Comparison of ENCODE assay signal across 12 mouse cellular contexts in genomic region chr5:114807468-114807867, GRCm38 (mm10). TPM values are rescaled to one million over a fixed set of nuclear protein-coding genes. Genes with fewer than 3 reads are reported as not detected.
A peak's percentile ranks its signal among the peaks of the same experiment; 100 is the strongest.
DNase-seq lines count a peak whose midpoint lies in the region; ATAC-seq and TF ChIP-seq lines count a peak whose summit lies in the region.
"Had no signal": no experiment of that assay in that cellular context is flagged by ENCODE, and none has a peak within 500 bp of the region (broad histone marks: within the 10 kb centered on the region; RNA-seq: fewer than 3 reads in every experiment).

No protein-coding gene starts in this region.

- H3K36me3 ChIP-seq in heart, embryonic 13.5 days, result peaks cover 56% of the 10 kb centered on the region
- peaks cover 76% of the 10 kb centered on the region for H3K36me3 ChIP-seq in midbrain, embryonic 13.5 days
- peaks cover 98% of the 10 kb centered on the region for H3K36me3 ChIP-seq in midbrain, embryonic 10.5 days
- H3K36me3 ChIP-seq in limb, embryonic 11.5 days (ENCODE audit: control insufficient read depth, insufficient read depth, low read length), result peaks cover 10% of the 10 kb centered on the region; the same call in 1 of the 2 replicates
- H3K36me3 ChIP-seq in stomach, embryonic 14.5 days (ENCODE audit: control insufficient read depth, insufficient read depth, low read length), result peaks cover 31% of the 10 kb centered on the region
- peaks cover 20% of the 10 kb centered on the region for H3K36me3 ChIP-seq in thymus, adult 2 months (ENCODE audit: control insufficient read depth, insufficient read depth, low read length)

- H3K4me1 ChIP-seq in heart, embryonic 13.5 days, result peaks cover 42% of the 10 kb centered on the region
- peaks cover 38% of the 10 kb centered on the region for H3K4me1 ChIP-seq in midbrain, embryonic 13.5 days (replicated peaks)
- peaks cover 26% of the 10 kb centered on the region for H3K4me1 ChIP-seq in midbrain, embryonic 10.5 days
- peaks cover 22% of the 10 kb centered on the region for H3K4me1 ChIP-seq in limb, embryonic 11.5 days (ENCODE audit: control insufficient read depth, insufficient read depth, low read length)
- H3K4me1 ChIP-seq in stomach, embryonic 14.5 days (ENCODE audit: control insufficient read depth, insufficient read depth, low read length), result no peaks in the 10 kb centered on the region
- peaks cover 17% of the 10 kb centered on the region for H3K4me1 ChIP-seq in thymus, adult 2 months (replicated peaks; ENCODE audit: control insufficient read depth, insufficient read depth, low read length)

- 0 out of 2 replicates have a peak overlapping the region, but pooled peaks have one; percentile 3 for H3K4me3 ChIP-seq in heart, embryonic 13.5 days
- H3K4me3 ChIP-seq in midbrain, embryonic 13.5 days (replicated peaks), result no peak overlapping the region
- no peak overlapping the region for H3K4me3 ChIP-seq in midbrain, embryonic 10.5 days
- no peak overlapping the region for H3K4me3 ChIP-seq in limb, embryonic 11.5 days (ENCODE audit: low read depth, low read length)
- H3K4me3 ChIP-seq in stomach, embryonic 14.5 days (ENCODE audit: low read depth, low read length), result no peak overlapping the region
- no peak overlapping the region for H3K4me3 ChIP-seq in thymus, adult 2 months (ENCODE audit: control insufficient read depth, insufficient read depth, low read length)
- H3K4me3 ChIP-seq: neural tube, embryonic 12.5 days had no signal

- H3K27me3 ChIP-seq in heart, embryonic 13.5 days (replicated peaks), result no peaks in the 10 kb centered on the region
- H3K27me3 ChIP-seq in midbrain, embryonic 13.5 days, result no peaks in the 10 kb centered on the region
- H3K27me3 ChIP-seq in midbrain, embryonic 10.5 days (ENCODE audit: low read depth, poor library complexity, severe bottlenecking), result no peaks in the 10 kb centered on the region
- no peaks in the 10 kb centered on the region for H3K27me3 ChIP-seq in limb, embryonic 11.5 days (ENCODE audit: control insufficient read depth, insufficient read depth, low read length)
- no peaks in the 10 kb centered on the region for H3K27me3 ChIP-seq in stomach, embryonic 14.5 days (ENCODE audit: control insufficient read depth, insufficient read depth, low read length)
- no peaks in the 10 kb centered on the region for H3K27me3 ChIP-seq in thymus, adult 2 months (ENCODE audit: control insufficient read depth, insufficient read depth, low read length)
- H3K27me3 ChIP-seq: neural tube, embryonic 12.5 days had no signal

- no peaks in the 10 kb centered on the region for H3K9me3 ChIP-seq in heart, embryonic 13.5 days
- H3K9me3 ChIP-seq in midbrain, embryonic 13.5 days, result no peaks in the 10 kb centered on the region
- H3K9me3 ChIP-seq in midbrain, embryonic 10.5 days (replicated peaks), result no peaks in the 10 kb centered on the region
- H3K9me3 ChIP-seq in limb, embryonic 11.5 days (ENCODE audit: control insufficient read depth, low read length), result no peaks in the 10 kb centered on the region
- H3K9me3 ChIP-seq in stomach, embryonic 14.5 days (ENCODE audit: control insufficient read depth, low read depth, low read length), result no peaks in the 10 kb centered on the region
- H3K9me3 ChIP-seq: neural tube, embryonic 12.5 days had no signal

- 11% methylated on average over 8 of the region's 8 CpGs for WGBS in heart, embryonic 13.5 days
- WGBS in midbrain, embryonic 13.5 days, result 32% methylated on average over 8 of the region's 8 CpGs
- WGBS in midbrain, embryonic 10.5 days, result 37% methylated on average over 8 of the region's 8 CpGs
- 34% methylated on average over 8 of the region's 8 CpGs for WGBS in limb, embryonic 11.5 days
- WGBS in stomach, embryonic 14.5 days, result 36% methylated on average over 8 of the region's 8 CpGs
- 51% methylated on average over 8 of the region's 8 CpGs for WGBS in thymus, adult 2 months

- intact Hi-C loops in heart, postnatal 14 days (cut with DNase I), result no loop called here

- peak overlapping the region; percentile 62 for H3K9ac ChIP-seq in heart, embryonic 13.5 days
- H3K9ac ChIP-seq in midbrain, embryonic 13.5 days (replicated peaks), result no peak overlapping the region
- H3K9ac ChIP-seq in limb, embryonic 11.5 days (ENCODE audit: low read length), result no peak overlapping the region
- no peak overlapping the region for H3K9ac ChIP-seq in stomach, embryonic 14.5 days (replicated peaks; ENCODE audit: low read depth, low read length)
- H3K9ac ChIP-seq: neural tube, embryonic 12.5 days had no signal

- peak overlapping the region; percentile 56 for H3K4me2 ChIP-seq in heart, embryonic 13.5 days
- H3K4me2 ChIP-seq in midbrain, embryonic 13.5 days (replicated peaks), result no peak overlapping the region
- H3K4me2 ChIP-seq in limb, embryonic 11.5 days (ENCODE audit: low read depth, severe bottlenecking), result no peak overlapping the region
- H3K4me2 ChIP-seq in stomach, embryonic 14.5 days (replicated peaks; ENCODE audit: low read depth, low read length), result no peak overlapping the region
- H3K4me2 ChIP-seq: neural tube, embryonic 12.5 days had no signal

- no peak for DNase-seq in heart, postnatal 14 days
- DNase-seq in midbrain, embryonic 10.5 days (ENCODE audit: low spot score), result no peak
- no peak for DNase-seq in limb, embryonic 11.5 days (ENCODE audit: low spot score)
- no peak for DNase-seq in thymus, adult 2 months
- DNase-seq in layer of hippocampus, adult 9-10 months (ENCODE audit: low spot score), result no peak

- TF ChIP-seq CTCF in thymus, adult 2 months (IDR thresholded peaks at IDR 0.05; ENCODE audit: borderline replicate concordance, control insufficient read depth, extremely low read depth, insufficient read depth, low read length, poor library complexity), result no peak

- ATAC-seq in heart, embryonic 13.5 days (ENCODE audit: extremely low read depth, insufficient number of reproducible peaks, low FRiP score, low TSS enrichment), result no peak
- no peak for ATAC-seq in midbrain, embryonic 13.5 days
- no peak for ATAC-seq in limb, embryonic 11.5 days (ENCODE audit: insufficient number of reproducible peaks, low FRiP score, low TSS enrichment, low read depth)
- peak; percentile 54; the same call in 1 of the 2 replicates for ATAC-seq in stomach, embryonic 14.5 days (ENCODE audit: insufficient number of reproducible peaks, insufficient read depth, low FRiP score, low read depth)
- ATAC-seq: activated CD4-positive, CD25-positive, alpha-beta regulatory T cell, adult 4 months had no signal

- no peak for TF ChIP-seq POLR2A in thymus, adult 2 months (IDR thresholded peaks at IDR 0.05; ENCODE audit: control insufficient read depth, extremely low read depth, insufficient read depth, low read length, poor library complexity)

- peak overlapping the region; percentile 91 for H3K27ac ChIP-seq in heart, embryonic 13.5 days (replicated peaks)
- peak overlapping the region; percentile 54 for H3K27ac ChIP-seq in midbrain, embryonic 13.5 days
- H3K27ac ChIP-seq in midbrain, embryonic 10.5 days (replicated peaks), result no peak overlapping the region
- peak overlapping the region; percentile 12; the same call in 1 of the 2 replicates for H3K27ac ChIP-seq in limb, embryonic 11.5 days (replicated peaks; ENCODE audit: low read depth, low read length)
- H3K27ac ChIP-seq in stomach, embryonic 14.5 days (ENCODE audit: low read length), result no peak overlapping the region
- H3K27ac ChIP-seq in thymus, adult 2 months (ENCODE audit: control insufficient read depth, insufficient read depth, low read length), result no peak overlapping the region; the same call in 1 of the 2 replicates
- H3K27ac ChIP-seq: neural tube, embryonic 12.5 days had no signal

RNA-seq across cellular contexts. Expression of gene 1500011B03Rik, which starts 15.8 kb away (rescaled TPM):
- polyA plus RNA-seq in heart, embryonic 13.5 days (2015; fragmentation: Nextera tagmentation; extraction: Ambion mirVana), result 53.8 and 54.5 TPM in 2 replicates
- total RNA-seq in heart, postnatal 14 days (2021), result 10 to 100 TPM in 1 of 2 experiments, 1 to 10 TPM in 1; 8.6 to 12.3 TPM
- polyA plus RNA-seq in midbrain, embryonic 13.5 days (2015; fragmentation: Nextera tagmentation; extraction: Ambion mirVana), result 225 and 235 TPM in 2 replicates
- 133 and 143 TPM in 2 replicates for polyA plus RNA-seq in midbrain, embryonic 10.5 days (2016; fragmentation: Nextera tagmentation; extraction: Ambion mirVana)
- polyA plus RNA-seq in limb, embryonic 11.5 days (2014; fragmentation: Nextera tagmentation; extraction: Ambion mirVana), result 91.5 and 93.4 TPM in 2 replicates
- polyA plus RNA-seq in stomach, embryonic 14.5 days (2014; fragmentation: Nextera tagmentation; extraction: Ambion mirVana), result 112 and 113 TPM in 2 replicates
- 46.4 and 53.8 TPM in 2 replicates for polyA plus RNA-seq in thymus, adult 2 months (2012; rRNA removed)

RNA-seq across cellular contexts. Expression of gene Git2, which starts 32.2 kb away (rescaled TPM):
- polyA plus RNA-seq in heart, embryonic 13.5 days (2015; fragmentation: Nextera tagmentation; extraction: Ambion mirVana), result 28.1 and 30.3 TPM in 2 replicates
- total RNA-seq in heart, postnatal 14 days (2021), result 10 to 100 TPM; 42.4 to 44.8 TPM
- 41.5 and 49.8 TPM in 2 replicates for polyA plus RNA-seq in midbrain, embryonic 13.5 days (2015; fragmentation: Nextera tagmentation; extraction: Ambion mirVana)
- 34.4 and 38.1 TPM in 2 replicates for polyA plus RNA-seq in midbrain, embryonic 10.5 days (2016; fragmentation: Nextera tagmentation; extraction: Ambion mirVana)
- 35.2 and 39.1 TPM in 2 replicates for polyA plus RNA-seq in limb, embryonic 11.5 days (2014; fragmentation: Nextera tagmentation; extraction: Ambion mirVana)
- 41.2 and 42.6 TPM in 2 replicates for polyA plus RNA-seq in stomach, embryonic 14.5 days (2014; fragmentation: Nextera tagmentation; extraction: Ambion mirVana)
- 221 and 232 TPM in 2 replicates for polyA plus RNA-seq in thymus, adult 2 months (2012; rRNA removed)

RNA-seq across cellular contexts. Expression of gene Ankrd13a, which starts 33.0 kb away (rescaled TPM):
- 28.5 and 29.3 TPM in 2 replicates for polyA plus RNA-seq in heart, embryonic 13.5 days (2015; fragmentation: Nextera tagmentation; extraction: Ambion mirVana)
- total RNA-seq in heart, postnatal 14 days (2021), result 10 to 100 TPM; 45.7 to 46.5 TPM
- 34.9 and 48.3 TPM in 2 replicates for polyA plus RNA-seq in midbrain, embryonic 13.5 days (2015; fragmentation: Nextera tagmentation; extraction: Ambion mirVana)
- 50.1 and 54.0 TPM in 2 replicates for polyA plus RNA-seq in midbrain, embryonic 10.5 days (2016; fragmentation: Nextera tagmentation; extraction: Ambion mirVana)
- 49.4 and 54.2 TPM in 2 replicates for polyA plus RNA-seq in limb, embryonic 11.5 days (2014; fragmentation: Nextera tagmentation; extraction: Ambion mirVana)
- polyA plus RNA-seq in stomach, embryonic 14.5 days (2014; fragmentation: Nextera tagmentation; extraction: Ambion mirVana), result 35.6 and 49.5 TPM in 2 replicates
- polyA plus RNA-seq in thymus, adult 2 months (2012; rRNA removed), result 118 and 142 TPM in 2 replicates

RNA-seq across cellular contexts. Expression of gene 4930519G04Rik, which starts 46.0 kb away (rescaled TPM):
- not detected in 2 replicates for polyA plus RNA-seq in heart, embryonic 13.5 days (2015; fragmentation: Nextera tagmentation; extraction: Ambion mirVana)
- not detected for total RNA-seq in heart, postnatal 14 days (2021)
- polyA plus RNA-seq in midbrain, embryonic 13.5 days (2015; fragmentation: Nextera tagmentation; extraction: Ambion mirVana), result not detected in 2 replicates
- not detected in 2 replicates for polyA plus RNA-seq in midbrain, embryonic 10.5 days (2016; fragmentation: Nextera tagmentation; extraction: Ambion mirVana)
- not detected in 2 replicates for polyA plus RNA-seq in limb, embryonic 11.5 days (2014; fragmentation: Nextera tagmentation; extraction: Ambion mirVana)
- not detected in 2 replicates for polyA plus RNA-seq in stomach, embryonic 14.5 days (2014; fragmentation: Nextera tagmentation; extraction: Ambion mirVana)
- not detected in 2 replicates for polyA plus RNA-seq in thymus, adult 2 months (2012; rRNA removed)
- total RNA-seq: left cerebral cortex, adult 18-20 months had no signal
- polyA plus RNA-seq: activated CD4-positive, CD25-positive, alpha-beta regulatory T cell, adult 4 months; gonadal fat pad, adult 2 months; neural tube, embryonic 12.5 days had no signal

RNA-seq across cellular contexts. Expression of gene Gm9936, which starts 51.0 kb away (rescaled TPM):
- not detected in 2 replicates for polyA plus RNA-seq in heart, embryonic 13.5 days (2015; fragmentation: Nextera tagmentation; extraction: Ambion mirVana)
- not detected for total RNA-seq in heart, postnatal 14 days (2021)
- polyA plus RNA-seq in midbrain, embryonic 13.5 days (2015; fragmentation: Nextera tagmentation; extraction: Ambion mirVana), result 1.3 and 1.7 TPM in 2 replicates
- polyA plus RNA-seq in midbrain, embryonic 10.5 days (2016; fragmentation: Nextera tagmentation; extraction: Ambion mirVana), result 0.16 and 0.57 TPM in 2 replicates
- polyA plus RNA-seq in limb, embryonic 11.5 days (2014; fragmentation: Nextera tagmentation; extraction: Ambion mirVana), result 0.07 TPM in 1 of 2 replicates, not detected in the other
- 0.09 and 0.28 TPM in 2 replicates for polyA plus RNA-seq in stomach, embryonic 14.5 days (2014; fragmentation: Nextera tagmentation; extraction: Ambion mirVana)
- 0.04 TPM in 1 of 2 replicates, not detected in the other for polyA plus RNA-seq in thymus, adult 2 months (2012; rRNA removed)
- polyA plus RNA-seq: activated CD4-positive, CD25-positive, alpha-beta regulatory T cell, adult 4 months; gonadal fat pad, adult 2 months had no signal

Comparison
In these comparisons a context has a peak if more than half of its experiments do, and no peak if none do; other contexts are left out.
1. H3K27ac ChIP-seq: peak in heart, embryonic 13.5 days (single experiment), midbrain, embryonic 13.5 days (single experiment) and limb, embryonic 11.5 days (single experiment); none in midbrain, embryonic 10.5 days (single experiment), stomach, embryonic 14.5 days (single experiment) and thymus, adult 2 months (single experiment).